Mouse (Mus musculus): ENCODE data around the gene Fbxo2. TPM values are rescaled to one million over a fixed set of nuclear protein-coding genes. Genes with fewer than 3 reads are reported as not detected.

Gene Fbxo2
- polyA plus RNA-seq, 1 experiment from 2014 or later = 5.4 TPM

Small RNA genes lying within 50 kb of the gene (microRNA-seq; reads per million reads assigned to microRNA genes)
- not detected for gene Mir7022 (ENCODE audit: borderline number of aligned reads)

Other genes starting within 250 kb of the Fbxo2 start
- 83.8 and 102 TPM in 2 replicates for gene Plod1, start 223.9 kb upstream of the Fbxo2 start, polyA plus RNA-seq (2014; fragmentation: Nextera tagmentation; extraction: Ambion mirVana)
- 23.0 and 23.4 TPM in 2 replicates for gene 2510039O18Rik, start 219.7 kb upstream of the Fbxo2 start, polyA plus RNA-seq (2014; fragmentation: Nextera tagmentation; extraction: Ambion mirVana)
- gene Nppb, start 174.8 kb upstream of the Fbxo2 start, polyA plus RNA-seq (2014; fragmentation: Nextera tagmentation; extraction: Ambion mirVana) = 0.28 TPM in 1 of 2 replicates, not detected in the other
- gene Nppa, start 159.9 kb upstream of the Fbxo2 start, polyA plus RNA-seq (2014; fragmentation: Nextera tagmentation; extraction: Ambion mirVana) = not detected in 2 replicates
- gene Clcn6, start 121.8 kb upstream of the Fbxo2 start, polyA plus RNA-seq (2014; fragmentation: Nextera tagmentation; extraction: Ambion mirVana) = 7.4 and 7.8 TPM in 2 replicates
- gene Mthfr, start 121.5 kb upstream of the Fbxo2 start, polyA plus RNA-seq (2014; fragmentation: Nextera tagmentation; extraction: Ambion mirVana) = 20.3 and 21.4 TPM in 2 replicates
- 15.9 and 16.2 TPM in 2 replicates for gene Agtrap, start 72.6 kb upstream of the Fbxo2 start, polyA plus RNA-seq (2014; fragmentation: Nextera tagmentation; extraction: Ambion mirVana)
- 51.1 and 59.8 TPM in 2 replicates for gene Mad2l2, start 30.2 kb upstream of the Fbxo2 start, polyA plus RNA-seq (2014; fragmentation: Nextera tagmentation; extraction: Ambion mirVana)
- 0.56 and 0.67 TPM in 2 replicates for gene Draxin, start 29.9 kb upstream of the Fbxo2 start, polyA plus RNA-seq (2014; fragmentation: Nextera tagmentation; extraction: Ambion mirVana)
- gene Fbxo6, start 8.5 kb upstream of the Fbxo2 start, polyA plus RNA-seq (2014; fragmentation: Nextera tagmentation; extraction: Ambion mirVana) = 13.8 and 15.3 TPM in 2 replicates
- 7.7 and 9.6 TPM in 2 replicates for gene Fbxo44, start 139 bp upstream of the Fbxo2 start, polyA plus RNA-seq (2014; fragmentation: Nextera tagmentation; extraction: Ambion mirVana)
- 0.15 and 0.56 TPM in 2 replicates for gene Disp3, start 127.3 kb downstream of the Fbxo2 start, polyA plus RNA-seq (2014; fragmentation: Nextera tagmentation; extraction: Ambion mirVana)

Measured in embryonic facial prominence, embryonic 14.5 days (tissue).